Mouse (Mus musculus): Measurements from ENCODE around the gene Gabbr2.

Gene Gabbr2

GRCm38 (mm10) chr4:46988824-46989223 lies 2.8 kb downstream of the Gabbr2 start:
- in situ Hi-C loops (cut with MboI, MseI) = no loop called here

- in situ Hi-C loops (cut with MboI, MseI) = no loop called here
Measured at GRCm38 (mm10) chr4:46988257-46988656, 3.4 kb downstream of the Gabbr2 start.

GRCm38 (mm10) chr4:46987809-46988208 lies 3.9 kb downstream of the Gabbr2 start:
- in situ Hi-C loops (cut with MboI, MseI) = no loop called here

- in situ Hi-C loops (cut with MboI, MseI) = no loop called here
Measured at GRCm38 (mm10) chr4:46986054-46986453, 5.6 kb downstream of the Gabbr2 start.

GRCm38 (mm10) chr4:46982912-46983311 lies 8.8 kb downstream of the Gabbr2 start:
- in situ Hi-C loops (cut with MboI, MseI) = no loop called here

GRCm38 (mm10) chr4:46982094-46982493 lies 9.6 kb downstream of the Gabbr2 start:
- in situ Hi-C loops (cut with MboI, MseI) = no loop called here

GRCm38 (mm10) chr4:46978371-46978770 lies 13.3 kb downstream of the Gabbr2 start:
- in situ Hi-C loops (cut with MboI, MseI) = loop anchor here (10.0 kb wide), 1 partner anchor 996 kb away; no protein-coding TSS in a partner anchor

GRCm38 (mm10) chr4:46977161-46977560 lies 14.5 kb downstream of the Gabbr2 start:
- in situ Hi-C loops (cut with MboI, MseI) = loop anchor here (10.0 kb wide), 1 partner anchor 998 kb away; no protein-coding TSS in a partner anchor

GRCm38 (mm10) chr4:46976671-46977071 lies 15.0 kb downstream of the Gabbr2 start:
- in situ Hi-C loops (cut with MboI, MseI) = loop anchor here (10.0 kb wide), 1 partner anchor 998 kb away; no protein-coding TSS in a partner anchor

GRCm38 (mm10) chr4:46973322-46973721 lies 18.4 kb downstream of the Gabbr2 start:
- in situ Hi-C loops (cut with MboI, MseI) = loop anchor here (10.0 kb wide), 1 partner anchor 1001 kb away; no protein-coding TSS in a partner anchor

GRCm38 (mm10) chr4:46967981-46968380 lies 23.7 kb downstream of the Gabbr2 start:
- in situ Hi-C loops (cut with MboI, MseI) = no loop called here

- in situ Hi-C loops (cut with MboI, MseI) = no loop called here
Measured at GRCm38 (mm10) chr4:46966551-46966950, 25.1 kb downstream of the Gabbr2 start.

GRCm38 (mm10) chr4:46961403-46961802 lies 30.3 kb downstream of the Gabbr2 start:
- in situ Hi-C loops (cut with MboI, MseI) = no loop called here

- in situ Hi-C loops (cut with MboI, MseI) = no loop called here
Measured at GRCm38 (mm10) chr4:46960208-46960607, 31.5 kb downstream of the Gabbr2 start.

GRCm38 (mm10) chr4:46959776-46960175 lies 31.9 kb downstream of the Gabbr2 start:
- in situ Hi-C loops (cut with MboI, MseI) = no loop called here

GRCm38 (mm10) chr4:46957955-46958354 lies 33.7 kb downstream of the Gabbr2 start:
- in situ Hi-C loops (cut with MboI, MseI) = no loop called here

- in situ Hi-C loops (cut with MboI, MseI) = no loop called here
Measured at GRCm38 (mm10) chr4:46956966-46957365, 34.7 kb downstream of the Gabbr2 start.

- in situ Hi-C loops (cut with MboI, MseI) = no loop called here
Measured at GRCm38 (mm10) chr4:46953021-46953420, 38.7 kb downstream of the Gabbr2 start.

- in situ Hi-C loops (cut with MboI, MseI) = no loop called here
Measured at GRCm38 (mm10) chr4:46952562-46952961, 39.1 kb downstream of the Gabbr2 start.

- in situ Hi-C loops (cut with MboI, MseI) = no loop called here
Measured at GRCm38 (mm10) chr4:46934291-46934690, 57.4 kb downstream of the Gabbr2 start.

- in situ Hi-C loops (cut with MboI, MseI) = no loop called here
Measured at GRCm38 (mm10) chr4:46933590-46933989, 58.1 kb downstream of the Gabbr2 start.

GRCm38 (mm10) chr4:46931706-46932397 lies 59.8 kb downstream of the Gabbr2 start:
- in situ Hi-C loops (cut with MboI, MseI) = no loop called here

GRCm38 (mm10) chr4:46928112-46928511 lies 63.6 kb downstream of the Gabbr2 start:
- in situ Hi-C loops (cut with MboI, MseI) = no loop called here

- in situ Hi-C loops (cut with MboI, MseI) = no loop called here
Measured at GRCm38 (mm10) chr4:46919144-46919543, 72.5 kb downstream of the Gabbr2 start.
